Mouse (Mus musculus): ENCODE measurements around the gene Zfp367.

GRCm38 (mm10) chr13:64197899-64198298, 44.9 kb upstream of the Zfp367 start:
- no peak for TF ChIP-seq CTCF (IDR thresholded peaks at IDR 0.05; ENCODE audit: low read depth, low read length)
- no peak for TF ChIP-seq POLR2A (IDR thresholded peaks at IDR 0.05; ENCODE audit: borderline replicate concordance, low read depth, low read length)
